Mouse (Mus musculus): ENCODE measurements at regions not wholly inside any gene's neighbourhood (a gene's known extent, or its start where the extent isn't known, plus 50 kb on each side); places are given as distances from the start of the nearest gene placed in this dataset.

DNA sequence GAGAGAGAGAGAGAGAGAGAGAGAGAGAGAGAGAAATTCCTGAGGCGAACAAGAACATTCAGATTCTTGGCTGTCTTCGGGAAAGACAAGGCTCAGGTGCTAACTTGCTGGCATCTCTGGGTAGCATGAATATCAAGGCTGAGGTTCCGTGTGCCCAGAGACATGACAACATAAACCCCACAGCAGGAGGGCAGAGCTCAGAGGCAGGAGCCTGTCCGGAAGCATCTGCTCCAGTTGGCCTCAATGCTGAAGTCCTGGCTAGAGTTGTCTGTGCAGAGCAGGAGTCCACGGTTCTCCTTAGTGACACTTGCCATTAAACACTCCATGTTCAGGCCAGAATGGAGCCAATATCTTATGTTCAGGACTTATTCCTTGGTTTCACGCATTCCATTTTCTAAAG lies 555.6 kb downstream of the Plekhb2 start:
- TF ChIP-seq E2F4 (IDR thresholded peaks at IDR 0.05; ENCODE audit: borderline replicate concordance, low read depth, low read length) (no peak), SMC3 (IDR thresholded peaks at IDR 0.05; ENCODE audit: low read depth, low read length) (no peak), EP300 (IDR thresholded peaks at IDR 0.05; ENCODE audit: low read depth in 1 of 2, low read length in 2 of 2) (no peak)
